Mouse (Mus musculus) midbrain, embryonic 15.5 days (tissue): Measurements from ENCODE around the gene I0C0044D17Rik. TPM values are rescaled to one million over a fixed set of nuclear protein-coding genes. Genes with fewer than 3 reads are reported as not detected.

ENCODE experiments used
- ATAC-seq: fragments of 200-750 bp; cut with Nextera tagmentation; replicated peaks from 2 replicates; pipeline ENCODE4 v1.8.0; 2017; ENCODE audit warnings: moderate TSS enrichment
- H3K27ac ChIP-seq: fragments of 300-500 bp; sonication (generic); 2 replicates; pipeline ENCODE4 v1.5.1; 2015; ENCODE audit warnings: mild to moderate bottlenecking, inconsistent platforms
- H3K27me3 ChIP-seq: fragments of 300-500 bp; sonication (generic); replicated peaks from 2 replicates; pipeline ENCODE4 v1.6.1; 2015; ENCODE audit warnings: inconsistent platforms
- H3K36me3 ChIP-seq: fragments of 300-500 bp; sonication (generic); replicated peaks from 2 replicates; pipeline ENCODE4 v1.6.1; 2015; ENCODE audit warnings: inconsistent platforms
- H3K4me1 ChIP-seq: fragments of 300-500 bp; sonication (generic); 2 replicates; pipeline ENCODE4 v1.6.1; 2015; ENCODE audit warnings: inconsistent platforms
- H3K4me2 ChIP-seq: fragments of 300-500 bp; sonication (generic); 2 replicates; pipeline ENCODE4 v1.6.1; 2015; ENCODE audit warnings: inconsistent platforms, mild to moderate bottlenecking, moderate library complexity
- H3K4me3 ChIP-seq: fragments of 300-500 bp; sonication (generic); 2 replicates; pipeline ENCODE4 v1.5.1; 2015; ENCODE audit warnings: mild to moderate bottlenecking, inconsistent platforms
- H3K9ac ChIP-seq: fragments of 300-500 bp; sonication (generic); 2 replicates; pipeline ENCODE4 v1.6.1; 2015; ENCODE audit warnings: mild to moderate bottlenecking, inconsistent platforms
- H3K9me3 ChIP-seq: fragments of 300-500 bp; sonication (generic); 2 replicates; pipeline ENCODE4 v1.6.1; 2016; ENCODE audit warnings: inconsistent platforms
- WGBS: fragments of 180-500 bp; shearing (Covaris S2); methylation state at CpG from one replicate; pipeline ENCODE4 v1.1.7; 2015; ENCODE audit warnings: mixed read lengths; 5-methylcytosine and 5-hydroxymethylcytosine counted together
- polyA plus RNA-seq: library from polyadenylated mRNA; unstranded; fragments of >200 nt; fragmentation: Nextera tagmentation; extraction: Ambion mirVana; gene quantifications from 2 replicates; pipeline ENCODE4 v1.2.1, GENCODE M21; 2015

Gene I0C0044D17Rik
- polyA plus RNA-seq, 1 experiment from 2014 or later = not detected

DNA sequence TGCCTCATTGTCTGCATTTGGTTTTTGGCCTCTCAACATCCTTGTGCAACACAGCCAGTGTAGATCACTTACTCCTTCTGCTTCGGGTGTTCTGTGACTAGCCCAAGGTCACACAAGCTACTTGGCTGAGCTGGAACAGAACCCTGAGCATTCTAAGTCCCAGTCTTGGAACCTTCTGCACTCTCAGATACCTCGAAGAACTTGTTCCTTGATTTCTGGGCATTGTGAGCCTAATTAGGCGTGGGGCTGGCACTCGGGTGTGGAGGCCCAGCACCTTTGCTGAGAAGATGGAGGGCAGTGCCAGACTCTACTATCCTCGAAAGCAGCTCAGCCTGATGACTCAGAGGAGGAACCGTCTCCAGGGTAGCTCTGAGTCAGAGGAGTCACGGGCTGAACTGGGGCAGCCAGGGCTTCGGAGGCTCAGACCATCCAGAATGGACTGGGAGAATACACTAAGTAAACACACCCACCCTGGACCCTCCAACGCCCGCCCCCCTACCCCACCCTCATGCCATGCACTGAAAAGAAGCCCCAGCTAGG is 4.4 kb downstream of the I0C0044D17Rik start:
- H3K4me1 ChIP-seq = peaks cover 11% of the 10 kb centered on the region
- no peak overlapping the region for H3K9ac ChIP-seq
- H3K4me2 ChIP-seq = no peak overlapping the region
- 79% methylated on average over 10 of the region's 10 CpGs for WGBS
- H3K4me3 ChIP-seq = no peak overlapping the region
- H3K27ac ChIP-seq = no peak overlapping the region
- no peak for ATAC-seq
- no peaks in the 10 kb centered on the region for H3K36me3 ChIP-seq
- H3K9me3 ChIP-seq = no peaks in the 10 kb centered on the region
- H3K27me3 ChIP-seq = peaks cover 50% of the 10 kb centered on the region

DNA sequence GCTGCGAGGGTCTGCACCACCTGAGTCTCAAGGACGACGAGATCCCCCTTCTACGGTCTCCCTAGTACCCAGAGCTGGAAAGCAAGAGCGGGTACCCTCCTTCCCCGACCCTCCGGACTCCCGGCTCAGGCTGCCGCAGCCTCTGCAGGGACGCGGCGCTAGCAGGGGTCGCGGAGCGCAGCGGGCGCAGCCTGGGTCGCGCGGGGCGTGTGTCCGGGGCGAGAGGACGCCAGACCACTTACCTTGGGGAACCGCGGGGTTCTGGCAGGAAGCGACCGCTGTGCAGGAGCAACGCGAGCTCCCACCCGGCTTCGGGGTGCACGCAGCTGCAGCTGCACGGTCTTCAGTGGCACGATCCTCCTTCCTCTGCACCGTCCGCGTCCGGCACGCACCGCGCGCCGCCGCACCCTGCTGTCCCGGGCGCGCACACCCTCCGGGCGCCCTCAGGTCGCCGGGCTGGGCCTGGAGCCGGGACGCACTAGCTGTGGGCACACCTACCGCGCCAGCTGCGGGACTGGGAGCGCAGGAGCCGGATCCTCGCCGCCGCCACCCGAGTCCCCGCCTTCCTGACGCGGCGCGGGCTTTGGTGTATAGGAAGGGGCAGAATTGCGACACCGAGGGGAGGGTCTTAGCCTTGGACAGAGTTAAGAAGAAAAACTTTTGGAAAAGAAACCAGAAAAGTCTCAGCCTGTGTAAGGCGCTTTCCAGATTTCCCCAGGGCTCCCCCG is 6.3 kb downstream of the I0C0044D17Rik start, which contains the start of gene Kank4:
TSS of gene Kank4 (minus strand) at position 354 of the 728 bp plus-strand sequence.
- under 1% methylated on average over 68 of the region's 72 CpGs for WGBS
- peak; percentile 87 for ATAC-seq
- Histone ChIP-seq H3K9ac (peak within 1 kb of the TSS; percentile 50), H3K27me3 (peaks cover 50% of the 10 kb centered on the region), H3K36me3 (no peaks in the 10 kb centered on the region), H3K4me1 (peaks cover 11% of the 10 kb centered on the region), H3K9me3 (no peaks in the 10 kb centered on the region), H3K27ac (no peak within 1 kb of the TSS), H3K4me3 (peak within 1 kb of the TSS; percentile 59), H3K4me2 (peak within 1 kb of the TSS; percentile 99)

DNA sequence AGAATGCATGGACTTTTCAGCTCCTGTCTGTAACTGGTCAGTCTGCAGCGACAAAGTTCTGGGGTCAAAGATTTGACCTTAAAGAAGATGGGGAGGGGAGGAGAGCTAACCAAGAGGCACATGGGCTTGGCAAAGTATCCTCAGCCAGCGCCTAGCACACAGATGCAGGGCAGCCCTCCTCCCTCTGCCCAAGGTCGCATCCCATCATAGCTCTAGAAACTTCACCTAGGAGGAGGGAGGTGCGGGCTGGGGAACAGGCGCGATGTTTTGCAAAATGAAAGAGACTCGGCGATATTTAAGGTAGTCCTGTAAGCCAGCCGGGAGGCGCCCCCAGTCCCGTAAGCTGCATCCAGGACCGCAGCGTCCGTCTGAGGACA is 6.8 kb downstream of the I0C0044D17Rik start:
- H3K9ac ChIP-seq = peak overlapping the region; percentile 50
- ATAC-seq = 0 out of 2 replicates have a peak, but pooled peaks have one; percentile 16
- no peaks in the 10 kb centered on the region for H3K36me3 ChIP-seq
- 2% methylated on average over 14 of the region's 14 CpGs for WGBS
- no peaks in the 10 kb centered on the region for H3K9me3 ChIP-seq
- H3K4me2 ChIP-seq = peak overlapping the region; percentile 99
- H3K27me3 ChIP-seq = peaks cover 50% of the 10 kb centered on the region
- peak overlapping the region; percentile 59 for H3K4me3 ChIP-seq
- peaks cover 11% of the 10 kb centered on the region for H3K4me1 ChIP-seq
- no peak overlapping the region for H3K27ac ChIP-seq

DNA sequence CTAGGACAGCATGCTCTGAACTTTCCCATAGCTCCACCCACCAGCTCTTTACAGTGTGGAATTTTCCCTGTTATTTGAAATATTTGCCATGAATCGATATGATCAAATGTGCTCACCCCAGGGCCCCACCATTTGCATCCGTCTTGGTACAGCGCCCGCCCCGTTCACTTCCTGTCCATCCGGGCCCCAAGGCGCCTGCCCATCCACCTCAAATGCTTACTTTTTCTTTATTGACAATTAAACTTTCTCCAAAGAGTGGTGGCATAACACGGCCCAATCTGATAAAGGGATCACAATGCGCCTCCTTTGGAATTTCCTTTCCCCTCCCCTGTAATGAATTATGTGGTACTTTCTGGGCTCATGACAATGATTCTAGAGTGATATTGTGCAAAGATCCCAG is 17.3 kb downstream of the I0C0044D17Rik start:
- Histone ChIP-seq H3K4me1 (no peaks in the 10 kb centered on the region), H3K27me3 (no peaks in the 10 kb centered on the region), H3K27ac (no peak overlapping the region), H3K4me2 (no peak overlapping the region), H3K36me3 (no peaks in the 10 kb centered on the region), H3K9ac (no peak overlapping the region), H3K4me3 (no peak overlapping the region), H3K9me3 (no peaks in the 10 kb centered on the region)
- WGBS = 90% methylated on average over 9 of the region's 9 CpGs
- ATAC-seq = no peak

DNA sequence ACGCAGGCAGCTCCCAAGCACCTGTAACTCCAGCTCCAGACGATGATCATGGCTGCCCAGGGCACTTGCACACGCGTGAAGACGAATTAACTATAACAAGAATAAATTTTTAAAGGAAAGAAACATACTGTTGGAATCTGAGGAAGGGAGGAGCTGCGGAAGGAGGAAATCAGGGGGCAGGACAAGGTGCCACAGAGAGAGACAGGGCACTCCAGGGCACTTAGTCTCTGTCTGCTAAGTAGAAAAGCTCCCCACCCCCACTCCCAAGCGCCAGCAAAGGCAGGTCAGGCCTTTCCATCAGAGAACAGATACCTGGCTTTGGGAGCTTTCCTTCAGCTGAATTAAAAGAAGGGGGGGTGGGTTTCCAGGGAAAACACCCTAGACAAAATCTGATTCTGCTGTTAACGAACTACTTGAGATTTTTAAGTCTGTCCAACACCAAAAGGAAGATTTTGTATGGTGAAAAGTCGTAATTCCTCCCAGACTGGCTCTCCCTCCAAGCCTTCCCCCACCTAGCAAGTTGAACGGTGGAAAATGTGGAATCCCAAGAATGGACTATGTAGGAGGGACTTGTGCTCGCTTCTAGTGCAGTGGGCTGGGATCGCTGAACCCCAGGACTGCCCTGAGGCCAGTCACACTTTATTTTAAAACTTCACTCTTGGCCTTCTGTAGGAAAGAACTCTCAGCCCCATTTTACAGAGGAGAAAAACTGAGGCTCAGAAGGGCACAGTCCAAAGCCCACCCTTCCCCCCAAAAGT is 18.2 kb downstream of the I0C0044D17Rik start:
- H3K27me3 ChIP-seq = no peaks in the 10 kb centered on the region
- no peak overlapping the region for H3K4me3 ChIP-seq
- H3K4me2 ChIP-seq = no peak overlapping the region
- H3K4me1 ChIP-seq = no peaks in the 10 kb centered on the region
- H3K9ac ChIP-seq = no peak overlapping the region
- no peaks in the 10 kb centered on the region for H3K36me3 ChIP-seq
- H3K27ac ChIP-seq = no peak overlapping the region
- 71% methylated on average over 12 of the region's 12 CpGs for WGBS
- no peak for ATAC-seq
- H3K9me3 ChIP-seq = no peaks in the 10 kb centered on the region

DNA sequence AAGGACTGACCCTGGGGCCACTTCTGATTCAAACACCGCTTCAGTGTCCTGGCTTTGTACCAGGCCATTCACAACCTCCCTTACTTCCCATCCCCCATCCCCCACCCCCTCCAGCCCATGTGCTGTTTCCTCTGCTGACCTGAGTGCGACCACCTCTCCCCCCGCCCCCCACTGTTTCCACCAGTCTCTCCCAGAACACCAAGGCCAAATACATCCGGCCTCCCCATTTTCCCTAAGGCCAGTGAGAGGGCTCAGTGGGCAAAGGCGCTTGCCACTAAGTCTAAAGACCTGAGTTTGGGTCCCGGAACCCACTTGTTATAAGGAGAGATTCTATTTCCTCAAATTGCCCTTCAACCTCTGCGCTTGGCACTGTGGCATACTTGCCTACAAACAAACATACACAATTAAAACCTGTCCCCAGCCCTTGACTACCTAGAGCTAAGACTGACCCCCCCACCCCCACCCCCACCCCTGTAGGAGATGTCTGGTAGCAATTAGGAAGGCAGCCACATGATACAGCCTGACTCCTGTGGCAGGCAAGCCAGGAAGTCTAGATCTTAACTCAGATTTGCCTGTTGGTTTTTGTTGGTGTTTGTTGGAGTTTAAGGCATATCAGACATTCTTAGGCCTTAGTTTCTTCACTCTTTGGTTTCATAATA is 19.0 kb downstream of the I0C0044D17Rik start:
- Histone ChIP-seq H3K36me3 (no peaks in the 10 kb centered on the region), H3K27ac (no peak overlapping the region), H3K4me2 (no peak overlapping the region), H3K27me3 (no peaks in the 10 kb centered on the region), H3K4me1 (no peaks in the 10 kb centered on the region), H3K9me3 (no peaks in the 10 kb centered on the region), H3K4me3 (no peak overlapping the region), H3K9ac (no peak overlapping the region)
- WGBS = 75% methylated on average over 7 of the region's 7 CpGs
- no peak for ATAC-seq

DNA sequence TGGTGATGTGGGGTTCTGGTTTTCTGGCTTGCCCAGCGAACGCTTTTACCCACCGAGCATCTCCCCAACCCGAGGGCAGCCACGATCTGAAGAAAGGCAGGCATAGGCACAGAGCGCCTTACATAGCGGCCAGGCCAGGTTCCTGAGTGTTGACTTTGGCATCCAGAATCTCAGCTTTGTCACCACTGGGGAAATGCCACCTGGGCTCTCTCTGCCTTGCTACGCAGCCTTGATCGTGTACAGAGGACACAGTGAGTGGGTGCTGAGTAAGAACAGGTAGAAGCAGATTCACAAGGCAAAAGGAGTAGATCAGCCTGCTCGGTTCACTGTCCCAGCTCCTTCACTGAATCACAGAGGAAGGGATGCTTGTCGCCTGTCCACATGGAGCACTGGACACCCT is 21.9 kb downstream of the I0C0044D17Rik start:
- H3K27ac ChIP-seq = no peak overlapping the region
- no peak for ATAC-seq
- peaks cover 3% of the 10 kb centered on the region for H3K4me1 ChIP-seq
- 96% methylated on average over 11 of the region's 11 CpGs for WGBS
- no peaks in the 10 kb centered on the region for H3K9me3 ChIP-seq
- H3K27me3 ChIP-seq = no peaks in the 10 kb centered on the region
- H3K4me3 ChIP-seq = no peak overlapping the region
- H3K36me3 ChIP-seq = no peaks in the 10 kb centered on the region
- H3K4me2 ChIP-seq = no peak overlapping the region
- no peak overlapping the region for H3K9ac ChIP-seq

DNA sequence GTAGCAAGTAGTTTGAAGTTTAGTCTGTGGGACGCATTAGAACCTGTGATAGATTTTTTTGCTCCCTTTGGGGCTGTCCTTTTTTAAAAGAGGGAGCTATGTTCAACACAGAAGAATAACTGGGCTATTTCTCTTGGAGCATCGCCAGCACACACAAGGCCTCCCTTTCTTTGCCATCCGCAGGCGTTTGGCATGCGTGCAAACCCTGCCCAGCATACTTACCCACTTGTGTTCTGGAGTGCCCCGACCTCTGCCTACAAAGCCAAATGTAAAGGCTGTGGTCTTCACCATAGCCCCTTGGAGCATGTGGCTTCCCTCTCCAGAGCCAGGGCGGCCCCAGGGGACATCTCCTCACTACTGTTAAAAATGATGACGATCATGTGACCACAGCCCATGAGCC is 22.8 kb downstream of the I0C0044D17Rik start:
- peaks cover 8% of the 10 kb centered on the region for H3K4me1 ChIP-seq
- H3K36me3 ChIP-seq = no peaks in the 10 kb centered on the region
- no peak for ATAC-seq
- 76% methylated on average over 8 of the region's 8 CpGs for WGBS
- no peak overlapping the region for H3K9ac ChIP-seq
- no peaks in the 10 kb centered on the region for H3K27me3 ChIP-seq
- H3K9me3 ChIP-seq = no peaks in the 10 kb centered on the region
- H3K27ac ChIP-seq = no peak overlapping the region
- no peak overlapping the region for H3K4me3 ChIP-seq
- no peak overlapping the region for H3K4me2 ChIP-seq

DNA sequence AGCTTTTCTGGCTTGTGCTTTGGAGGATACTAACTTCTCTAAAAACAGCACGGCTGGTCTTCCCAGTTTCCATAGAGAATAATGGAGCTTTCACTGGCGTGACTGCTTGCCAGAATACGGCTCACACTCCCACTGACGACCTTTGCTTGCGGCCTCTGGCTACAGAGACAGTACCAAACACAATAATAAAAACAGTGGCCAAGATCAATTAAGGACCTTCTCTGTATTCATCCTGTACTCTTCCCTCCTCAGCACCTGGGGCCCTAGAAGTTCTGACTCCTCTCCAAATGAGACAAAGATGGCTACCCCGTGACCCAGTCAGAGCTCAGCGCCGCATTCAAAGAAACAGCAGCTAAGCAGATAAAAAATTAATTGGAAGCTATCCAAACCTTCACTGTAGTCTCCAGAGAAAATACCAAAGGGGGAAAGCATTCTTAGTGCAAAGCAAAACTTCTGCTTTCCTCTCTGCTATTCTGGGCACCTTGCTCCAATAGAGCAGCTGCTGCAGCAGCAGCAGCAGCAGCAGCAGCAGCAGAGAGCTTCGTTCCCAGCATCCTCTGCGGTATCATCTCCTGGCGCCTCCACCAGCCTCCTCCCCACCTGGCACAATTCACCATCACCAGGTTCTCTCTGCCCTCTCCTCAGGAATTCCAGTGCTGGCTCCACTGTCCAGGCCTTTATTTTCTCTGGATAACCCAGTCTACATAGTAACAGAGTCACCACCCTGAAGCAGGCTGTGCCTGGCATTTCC is 26.9 kb downstream of the I0C0044D17Rik start:
- peak; percentile 62 for ATAC-seq
- Histone ChIP-seq H3K9me3 (no peaks in the 10 kb centered on the region), H3K4me1 (peaks cover 8% of the 10 kb centered on the region), H3K36me3 (no peaks in the 10 kb centered on the region), H3K27me3 (no peaks in the 10 kb centered on the region), H3K9ac (no peak overlapping the region), H3K4me3 (no peak overlapping the region), H3K27ac (peak overlapping the region; percentile 43), H3K4me2 (0 out of 2 replicates have a peak overlapping the region, but pooled peaks have one; percentile 0)
- WGBS = 52% methylated on average over 11 of the region's 11 CpGs

DNA sequence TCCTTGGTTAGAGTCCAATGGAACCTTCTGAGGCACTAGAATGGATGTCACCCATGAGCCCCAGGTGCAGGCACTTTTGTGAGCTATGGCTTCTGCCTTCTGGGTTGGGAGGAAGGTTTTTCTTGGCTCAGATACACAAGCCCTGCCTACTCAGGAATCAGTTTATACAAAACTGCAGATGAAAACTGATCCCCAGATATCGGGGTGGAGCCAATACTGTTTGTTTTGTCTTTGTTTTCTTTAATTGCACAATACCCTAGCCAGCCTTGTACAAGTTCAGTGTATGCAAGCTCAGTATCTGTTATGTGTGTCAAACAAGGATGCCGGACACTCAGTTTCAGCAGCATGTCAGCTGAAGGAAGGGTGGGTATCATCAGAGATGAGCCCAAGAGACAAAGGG is 28.4 kb downstream of the I0C0044D17Rik start:
- 87% methylated on average over 2 of the region's 2 CpGs for WGBS
- Histone ChIP-seq H3K27me3 (no peaks in the 10 kb centered on the region), H3K27ac (no peak overlapping the region), H3K4me1 (peaks cover 11% of the 10 kb centered on the region), H3K9ac (no peak overlapping the region), H3K4me3 (no peak overlapping the region), H3K9me3 (no peaks in the 10 kb centered on the region), H3K4me2 (no peak overlapping the region), H3K36me3 (no peaks in the 10 kb centered on the region)
- no peak for ATAC-seq

DNA sequence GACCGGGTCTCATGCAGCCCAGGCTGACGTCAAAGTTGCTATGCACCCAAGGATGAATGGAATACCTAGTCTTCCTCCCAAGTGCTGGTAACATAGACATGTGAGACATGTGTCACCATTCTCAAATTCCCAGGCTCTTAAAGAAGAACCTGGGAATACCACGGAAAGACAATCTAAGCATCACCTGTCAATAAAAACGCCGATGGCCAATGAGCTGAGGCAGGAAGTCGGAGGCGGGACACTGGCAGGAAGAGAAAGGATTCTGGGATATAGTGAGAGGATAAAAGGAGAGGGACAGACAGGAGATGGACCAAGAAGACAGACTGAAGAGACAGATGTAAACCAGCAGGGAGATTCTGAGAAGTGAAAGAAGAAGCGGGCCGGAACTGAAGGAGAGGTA is 30.2 kb downstream of the I0C0044D17Rik start:
- H3K4me3 ChIP-seq = no peak overlapping the region
- WGBS = 93% methylated on average over 9 of the region's 9 CpGs
- H3K9me3 ChIP-seq = no peaks in the 10 kb centered on the region
- ATAC-seq = no peak
- no peak overlapping the region for H3K27ac ChIP-seq
- H3K36me3 ChIP-seq = no peaks in the 10 kb centered on the region
- H3K9ac ChIP-seq = no peak overlapping the region
- H3K27me3 ChIP-seq = no peaks in the 10 kb centered on the region
- H3K4me2 ChIP-seq = no peak overlapping the region
- peaks cover 23% of the 10 kb centered on the region for H3K4me1 ChIP-seq
